Mouse (Mus musculus) CH12.LX (cell line): Measurements from ENCODE around the gene St6galnac4. TPM values are rescaled to one million over a fixed set of nuclear protein-coding genes. Genes with fewer than 3 reads are reported as not detected.

Experiments used
- DNase-seq: peaks from one replicate; pipeline ENCODE4 v3.0.0-alpha.2; 2013; ENCODE audit errors: extremely low read depth
- H3K27ac ChIP-seq: 2 replicates; pipeline ENCODE4 v1.5.1; 2012; ENCODE audit warnings: low read depth, mild to moderate bottlenecking, control low read depth, moderate library complexity; ENCODE audit not compliant: insufficient read depth
- H3K27me3 ChIP-seq: replicated peaks from 2 replicates; pipeline ENCODE3; 2012; ENCODE audit warnings: inconsistent platforms
- H3K36me3 ChIP-seq, 2 experiments: replicated peaks in 1 of 2; 2 replicates each; pipeline versions ENCODE3 to v1.6.1; 2012; ENCODE audit warnings: inconsistent platforms in 1 of 2, low read length in 1 of 2, mild to moderate bottlenecking in 1 of 2, mixed read lengths in 1 of 2, moderate library complexity in 1 of 2; ENCODE audit not compliant: control insufficient read depth in 1 of 2, insufficient read depth in 1 of 2
- H3K4me1 ChIP-seq, 2 experiments: 2 replicates each; pipeline ENCODE4 v1.6.1; 2012; ENCODE audit warnings: inconsistent platforms in 1 of 2, moderate library complexity in 1 of 2; ENCODE audit not compliant: insufficient read depth in 2 of 2, control insufficient read depth in 1 of 2
- H3K4me2 ChIP-seq: 2 replicates; pipeline ENCODE4 v1.6.1; 2012; ENCODE audit warnings: low read depth, mild to moderate bottlenecking, control low read depth; ENCODE audit not compliant: poor library complexity, insufficient read depth, severe bottlenecking
- H3K4me3 ChIP-seq, 3 experiments: fragments of 150-350 bp in 1 of 3; sonication (generic) in 1 of 3; replicated peaks in 1 of 3; 2 replicates each; pipeline versions ENCODE3 to v1.5.1; 2011 to 2012; ENCODE audit warnings: low read depth in 2 of 3, low read length in 2 of 3, mild to moderate bottlenecking in 2 of 3, moderate library complexity in 2 of 3, control low read depth in 1 of 3, improper control_type of control experiment in 1 of 3, inconsistent platforms in 1 of 3, mixed read lengths in 1 of 3; ENCODE audit not compliant: poor library complexity in 1 of 3
- H3K79me2 ChIP-seq: replicated peaks from 2 replicates; pipeline ENCODE4 v1.6.1; 2012; ENCODE audit warnings: mild to moderate bottlenecking, moderate library complexity; ENCODE audit not compliant: control insufficient read depth, poor library complexity, insufficient read depth, severe bottlenecking; ENCODE audit errors: extremely low read depth
- H3K9ac ChIP-seq: 2 replicates; pipeline ENCODE4 v1.6.1; 2012; ENCODE audit warnings: low read depth, mild to moderate bottlenecking, control low read depth, moderate library complexity; ENCODE audit not compliant: insufficient read depth
- H3K9me3 ChIP-seq: replicated peaks from 2 replicates; pipeline ENCODE3; 2012; ENCODE audit warnings: low read length, inconsistent platforms, mixed read lengths
- CTCF ChIP-seq, 2 experiments: IDR thresholded peaks in 1 of 2; conservative IDR thresholded peaks in 1 of 2; 2 replicates each; pipeline ENCODE4 v1.5.1; 2011 to 2012; ENCODE audit warnings: low read depth in 2 of 2, low read length in 2 of 2, improper control_type of control experiment in 1 of 2, inconsistent platforms in 1 of 2, mild to moderate bottlenecking in 1 of 2, moderate library complexity in 1 of 2
- GABPA ChIP-seq: IDR thresholded peaks from 2 replicates; pipeline ENCODE4 v1.6.1; 2012; ENCODE audit warnings: low read depth, low read length, improper control_type of control experiment, inconsistent platforms; ENCODE audit not compliant: insufficient replicate concordance
- IRF4 ChIP-seq: IDR thresholded peaks from 2 replicates; pipeline ENCODE4 v1.6.1; 2014; ENCODE audit warnings: low read depth, mild to moderate bottlenecking, inconsistent platforms, low read length, improper control_type of control experiment
- JUN ChIP-seq: IDR thresholded peaks from 2 replicates; pipeline ENCODE4 v1.6.1; 2011; ENCODE audit warnings: low read depth, mild to moderate bottlenecking, low read length, improper control_type of control experiment, moderate library complexity; ENCODE audit not compliant: insufficient read depth
- MAFK ChIP-seq: IDR thresholded peaks from 2 replicates; pipeline ENCODE4 v1.6.1; 2011; ENCODE audit warnings: low read length, improper control_type of control experiment; ENCODE audit not compliant: insufficient replicate concordance
- MAX ChIP-seq: IDR thresholded peaks from 2 replicates; pipeline ENCODE4 v1.6.1; 2011; ENCODE audit warnings: low read length, improper control_type of control experiment
- NELFE ChIP-seq: IDR thresholded peaks from 2 replicates; pipeline ENCODE4 v1.6.1; 2011; ENCODE audit warnings: low read depth, low read length, improper control_type of control experiment
- NRF1 ChIP-seq: IDR thresholded peaks from 2 replicates; pipeline ENCODE4 v1.6.1; 2014; ENCODE audit warnings: low read depth, mild to moderate bottlenecking, inconsistent platforms, low read length, improper control_type of control experiment, moderate library complexity
- POLR2A ChIP-seq: IDR thresholded peaks from 2 replicates; pipeline ENCODE4 v1.6.1; 2011; ENCODE audit warnings: low read depth, mild to moderate bottlenecking, improper control_type of control experiment, low read length
- POLR2AphosphoS2 ChIP-seq: IDR thresholded peaks from 2 replicates; pipeline ENCODE4 v1.6.1; 2011; ENCODE audit warnings: low read depth, low read length, improper control_type of control experiment
- RAD21 ChIP-seq: IDR thresholded peaks from 2 replicates; pipeline ENCODE4 v1.6.1; 2011; ENCODE audit warnings: low read depth, mild to moderate bottlenecking, low read length, improper control_type of control experiment, moderate library complexity
- RCOR1 ChIP-seq: conservative IDR thresholded peaks from 2 replicates; pipeline ENCODE4 v1.6.1; 2012; ENCODE audit warnings: low read depth, mild to moderate bottlenecking, inconsistent platforms, low read length, improper control_type of control experiment
- SMC3 ChIP-seq: IDR thresholded peaks from 2 replicates; pipeline ENCODE4 v1.6.1; 2011; ENCODE audit warnings: low read depth, low read length, improper control_type of control experiment
- TCF12 ChIP-seq: IDR thresholded peaks from 2 replicates; pipeline ENCODE4 v1.6.1; 2014; ENCODE audit warnings: low read depth, mild to moderate bottlenecking, inconsistent platforms, low read length, improper control_type of control experiment
- UBTF ChIP-seq: IDR thresholded peaks from 2 replicates; pipeline ENCODE4 v1.6.1; 2012; ENCODE audit warnings: low read depth, mild to moderate bottlenecking, inconsistent platforms, low read length, improper control_type of control experiment, moderate library complexity
- ZMIZ1 ChIP-seq: IDR thresholded peaks from 2 replicates; pipeline ENCODE4 v1.6.1; 2012; ENCODE audit warnings: low read depth, mild to moderate bottlenecking, inconsistent platforms, low read length, improper control_type of control experiment
- dilution Hi-C: fragments of 300-500 bp; cut with MboI; formaldehyde crosslinking; loops from 2 replicates; pipeline ENCODE4 v1.14.3; 2020; ENCODE audit warnings: low sequenced_read_pairs; ENCODE audit not compliant: extremely low pct_unique_long_range_greater_than_20kb, extremely low pct_ligation_motif_present
- in situ Hi-C: fragments of 300-500 bp; cut with MboI; formaldehyde crosslinking; loops from 3 replicates; pipeline ENCODE4 v1.14.3; 2019; ENCODE audit warnings: low sequenced_read_pairs, low pct_ligation_motif_present, low pct_unique_long_range_greater_than_20kb, mixed read lengths
- polyA plus RNA-seq: library from polyadenylated mRNA; unstranded; fragments of >175 nt; gene quantifications from 2 replicates; pipeline ENCODE4 v1.2.1, GENCODE M21; 2012; ENCODE audit warnings: low read depth; ENCODE audit not compliant: insufficient read length
- total RNA-seq, 2 experiments: library from RNA; depleted of rRNA; stranded (reverse); fragments of 300-350 nt in 1 of 2; fragments of >200 nt in 1 of 2; gene quantifications; 2 replicates each; pipeline ENCODE4 v1.2.3; 2012 to 2014

St6galnac4 gene
- total and polyA plus RNA-seq, 3 experiments, result 51.9 to 81.7 (median 58.3) TPM

- DNase-seq, result no peak
- Histone ChIP-seq H3K4me1 (peaks cover 3 to 10% of the 10 kb centered on the region in 2 experiments; a peak in 2 of 4 replicates), H3K27ac (no peak overlapping the region), H3K79me2 (no peaks in the 10 kb centered on the region), H3K4me2 (no peak overlapping the region), H3K27me3 (no peaks in the 10 kb centered on the region), H3K9me3 (no peaks in the 10 kb centered on the region), H3K36me3 (no peaks in the 10 kb centered on the region), H3K4me3 (no peak overlapping the region), H3K9ac (no peak overlapping the region)
- in situ Hi-C loops (no loop called here), dilution Hi-C loops (no loop called here)
- no peak for TF ChIP-seq MAX
- no peak for TF ChIP-seq JUN
- no peak for TF ChIP-seq IRF4
- TF ChIP-seq NRF1, result no peak
- TF ChIP-seq POLR2A, result no peak
- TF ChIP-seq UBTF, result no peak
- no peak for TF ChIP-seq POLR2AphosphoS2
- no peak for TF ChIP-seq MAFK
- TF ChIP-seq SMC3, result no peak
- TF ChIP-seq RCOR1, result no peak
- no peak for TF ChIP-seq GABPA
- TF ChIP-seq NELFE, result no peak
- no peak for TF ChIP-seq ZMIZ1
- no peak for TF ChIP-seq RAD21
Measured at GRCm38 (mm10) chr2:32644799-32645475, 58.0 kb downstream of the St6galnac4 start.

DNA sequence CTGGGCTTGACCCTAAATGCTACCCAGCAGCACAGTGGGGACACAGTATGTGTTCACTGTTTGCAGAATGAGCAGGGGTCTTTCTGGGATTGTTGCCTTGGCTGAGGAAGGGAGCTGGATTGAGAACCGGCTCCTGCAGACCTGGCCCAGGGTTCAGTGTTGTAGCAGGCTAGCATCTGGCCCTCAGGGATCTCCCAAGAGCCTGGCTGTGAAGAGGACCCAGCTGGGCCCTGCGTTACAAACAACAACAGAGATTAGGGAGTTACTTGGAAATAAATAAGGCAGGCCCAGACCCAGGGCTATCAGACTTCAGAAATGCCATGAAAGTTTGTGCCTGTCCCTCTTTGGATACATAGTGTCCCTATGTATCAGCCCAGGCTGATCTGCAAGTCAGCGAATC is 58.8 kb downstream of the St6galnac4 start:
- Histone ChIP-seq H3K36me3 (no peaks in the 10 kb centered on the region), H3K27me3 (no peaks in the 10 kb centered on the region), H3K27ac (no peak overlapping the region), H3K79me2 (no peaks in the 10 kb centered on the region), H3K9me3 (no peaks in the 10 kb centered on the region), H3K4me1 (peaks cover 2 to 8% of the 10 kb centered on the region in 2 experiments; a peak in 2 of 4 replicates), H3K9ac (no peak overlapping the region), H3K4me2 (no peak overlapping the region), H3K4me3 (no peak overlapping the region)
- in situ Hi-C loops (no loop called here), dilution Hi-C loops (no loop called here)
- TF ChIP-seq CTCF (conservative IDR thresholded peaks at IDR 0.05 in 1 of 2, IDR thresholded peaks at IDR 0.05 in 1 of 2; ENCODE audit: low read depth in 2 of 2, low read length in 2 of 2), result 0 out of 4 replicates have a peak, but pooled peaks of 1 of the 2 experiments have one; percentile 1
- TF ChIP-seq TCF12, result no peak
- DNase-seq, result no peak
